Comparison of ENCODE assay signal across 22 mouse cellular contexts in the genomic region with DNA sequence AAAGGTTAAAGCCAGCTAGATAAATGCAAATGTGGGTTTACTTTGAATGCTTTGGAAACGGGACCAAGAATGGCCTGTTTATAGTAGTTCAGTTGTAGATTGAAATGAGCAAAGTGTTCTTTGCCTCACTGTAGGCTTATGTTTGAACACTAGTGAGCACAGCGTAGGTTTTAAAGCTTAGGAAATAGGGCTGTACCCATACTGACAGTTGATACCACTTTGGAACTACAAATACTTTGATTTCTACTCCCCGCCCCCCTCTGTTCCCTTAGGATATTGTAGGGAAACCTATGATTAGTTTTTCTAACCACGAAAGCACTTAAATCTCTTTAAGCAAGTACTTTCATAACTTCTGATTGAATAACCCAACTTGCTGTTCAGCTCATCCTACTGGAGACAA.
"Had no signal": no experiment of that assay in that cellular context is flagged by ENCODE, and none has a peak within 500 bp of the region (broad histone marks: within the 10 kb centered on the region; RNA-seq: fewer than 3 reads in every experiment).

No protein-coding gene starts in this region.

- H3K9me3 ChIP-seq: limb, embryonic 12.5 days; limb, embryonic 15.5 days; neural tube, embryonic 12.5 days; neural tube, embryonic 15.5 days had no signal

- H3K4me3 ChIP-seq: limb, embryonic 12.5 days; limb, embryonic 15.5 days; neural tube, embryonic 12.5 days; neural tube, embryonic 15.5 days had no signal

- H3K4me2 ChIP-seq: limb, embryonic 12.5 days; limb, embryonic 15.5 days; liver, embryonic 11.5 days; lung, embryonic 14.5 days; neural tube, embryonic 12.5 days; neural tube, embryonic 15.5 days had no signal

- H3K9ac ChIP-seq: limb, embryonic 12.5 days; limb, embryonic 15.5 days; liver, embryonic 14.5 days; liver, postnatal 0 days; lung, embryonic 14.5 days; neural tube, embryonic 12.5 days; neural tube, embryonic 15.5 days had no signal

- DNase-seq: kidney, adult 2 months; kidney, postnatal 25 days; layer of hippocampus, postnatal 36 days; left cerebral cortex, postnatal 4 days; liver, postnatal 0 days; lung, embryonic 14.5 days; midbrain, embryonic 14.5 days; right cerebral cortex, adult 18-20 months; right cerebral cortex, postnatal 14 days; right cerebral cortex, postnatal 4 days; thymus, adult 18-20 months; thymus, postnatal 36 days had no signal

- ATAC-seq: liver, postnatal 0 days; lung, postnatal 0 days had no signal

- H3K27ac ChIP-seq: kidney, postnatal 0 days; limb, embryonic 12.5 days; limb, embryonic 15.5 days; liver, embryonic 14.5 days; macrophage; neural tube, embryonic 12.5 days; neural tube, embryonic 15.5 days; stomach, postnatal 0 days had no signal

- H3K27me3 ChIP-seq: limb, embryonic 12.5 days; limb, embryonic 15.5 days; neural tube, embryonic 12.5 days; neural tube, embryonic 15.5 days had no signal
